Mouse (Mus musculus) olfactory bulb, adult 2 months (tissue): ENCODE data around the gene Slc35f5.

Source experiments
- CTCF ChIP-seq: fragments of 200-500 bp; IDR thresholded peaks from 2 replicates; pipeline ENCODE4 v1.5.1; 2012; ENCODE audit warnings: low read depth, mild to moderate bottlenecking, low read length, moderate library complexity; ENCODE audit not compliant: insufficient read depth
- POLR2A ChIP-seq: fragments of 200-500 bp; IDR thresholded peaks from 2 replicates; pipeline ENCODE4 v1.6.1; 2012; ENCODE audit warnings: mild to moderate bottlenecking, low read depth, low read length, moderate library complexity; ENCODE audit not compliant: insufficient read depth

GRCm38 (mm10) chr1:125559261-125559660, 1.1 kb upstream of the Slc35f5 start:
- no peak for TF ChIP-seq POLR2A
- no peak for TF ChIP-seq CTCF
